ENCODE assay signal across 12 mouse cellular contexts in genomic region chr14:98108764-98109163, GRCm38 (mm10).
DNase-seq lines count a peak whose midpoint lies in the region; ATAC-seq and TF ChIP-seq lines count a peak whose summit lies in the region.
"Had no signal": no experiment of that assay in that cellular context is flagged by ENCODE, and none has a peak within 500 bp of the region (broad histone marks: within the 10 kb centered on the region; RNA-seq: fewer than 3 reads in every experiment).

No protein-coding gene starts in this region.

- 16% methylated on average over 3 of the region's 3 CpGs for WGBS in embryonic facial prominence, embryonic 11.5 days
- 28% methylated on average over 3 of the region's 3 CpGs for WGBS in hindbrain, embryonic 11.5 days
- WGBS in midbrain, embryonic 12.5 days, result 18% methylated on average over 3 of the region's 3 CpGs
- WGBS in kidney, embryonic 16.5 days, result 86% methylated on average over 3 of the region's 3 CpGs
- 91% methylated on average over 3 of the region's 3 CpGs for WGBS in heart, adult 2 months

- no peaks in the 10 kb centered on the region for H3K79me2 ChIP-seq in heart, adult 2 months (replicated peaks; ENCODE audit: control insufficient read depth, insufficient read depth, low read length)

- H3K4me2 ChIP-seq in embryonic facial prominence, embryonic 11.5 days (ENCODE audit: low read depth, low read length), result no peak overlapping the region
- no peak overlapping the region for H3K4me2 ChIP-seq in hindbrain, embryonic 11.5 days (replicated peaks; ENCODE audit: low read depth, low read length)
- no peak overlapping the region for H3K4me2 ChIP-seq in midbrain, embryonic 12.5 days (replicated peaks)
- H3K4me2 ChIP-seq in kidney, embryonic 16.5 days (replicated peaks; ENCODE audit: low read depth, low read length), result no peak overlapping the region
- H3K4me2 ChIP-seq: limb, embryonic 15.5 days had no signal

- no peak overlapping the region for H3K9ac ChIP-seq in embryonic facial prominence, embryonic 11.5 days (replicated peaks; ENCODE audit: low read length)
- H3K9ac ChIP-seq in hindbrain, embryonic 11.5 days (ENCODE audit: low read depth, low read length), result no peak overlapping the region
- no peak overlapping the region for H3K9ac ChIP-seq in midbrain, embryonic 12.5 days (replicated peaks)
- H3K9ac ChIP-seq in kidney, embryonic 16.5 days (replicated peaks; ENCODE audit: low read length), result no peak overlapping the region
- H3K9ac ChIP-seq in heart, adult 2 months (ENCODE audit: low read depth, low read length), result no peak overlapping the region
- H3K9ac ChIP-seq: limb, embryonic 15.5 days had no signal

- no peak overlapping the region for H3K27ac ChIP-seq in embryonic facial prominence, embryonic 11.5 days (replicated peaks; ENCODE audit: low read depth, low read length)
- H3K27ac ChIP-seq in hindbrain, embryonic 11.5 days (ENCODE audit: low read depth, low read length), result 0 out of 2 replicates have a peak overlapping the region, but pooled peaks have one; percentile 47
- H3K27ac ChIP-seq in midbrain, embryonic 12.5 days (replicated peaks), result no peak overlapping the region
- no peak overlapping the region for H3K27ac ChIP-seq in kidney, embryonic 16.5 days (ENCODE audit: low read length)
- no peak overlapping the region for H3K27ac ChIP-seq in heart, adult 2 months
- H3K27ac ChIP-seq: limb, embryonic 15.5 days had no signal

- no peaks in the 10 kb centered on the region for H3K36me3 ChIP-seq in embryonic facial prominence, embryonic 11.5 days (replicated peaks; ENCODE audit: control insufficient read depth, insufficient read depth, low read depth, low read length)
- no peaks in the 10 kb centered on the region for H3K36me3 ChIP-seq in hindbrain, embryonic 11.5 days (ENCODE audit: control insufficient read depth, insufficient read depth, low read length)
- H3K36me3 ChIP-seq in midbrain, embryonic 12.5 days, result no peaks in the 10 kb centered on the region
- no peaks in the 10 kb centered on the region for H3K36me3 ChIP-seq in kidney, embryonic 16.5 days (ENCODE audit: insufficient read depth, low read length)
- H3K36me3 ChIP-seq in heart, adult 2 months (ENCODE audit: control insufficient read depth, insufficient read depth, low read length), result peaks cover 3% of the 10 kb centered on the region
- H3K36me3 ChIP-seq: limb, embryonic 15.5 days had no signal

- H3K4me1 ChIP-seq in embryonic facial prominence, embryonic 11.5 days (ENCODE audit: control insufficient read depth, insufficient read depth, low read length), result no peaks in the 10 kb centered on the region
- no peaks in the 10 kb centered on the region for H3K4me1 ChIP-seq in hindbrain, embryonic 11.5 days (replicated peaks; ENCODE audit: control insufficient read depth, insufficient read depth, low read length)
- peaks cover 15% of the 10 kb centered on the region; the same call in 1 of the 2 replicates for H3K4me1 ChIP-seq in midbrain, embryonic 12.5 days
- H3K4me1 ChIP-seq in kidney, embryonic 16.5 days (ENCODE audit: insufficient read depth, low read length), result peaks cover 5% of the 10 kb centered on the region; the same call in 1 of the 2 replicates
- peaks cover 2% of the 10 kb centered on the region for H3K4me1 ChIP-seq in heart, adult 2 months (ENCODE audit: control insufficient read depth, insufficient read depth, low read length)
- H3K4me1 ChIP-seq: limb, embryonic 15.5 days had no signal

- H3K4me3 ChIP-seq in embryonic facial prominence, embryonic 11.5 days (ENCODE audit: low read depth, low read length), result no peak overlapping the region
- H3K4me3 ChIP-seq in hindbrain, embryonic 11.5 days (ENCODE audit: low read depth, low read length), result no peak overlapping the region
- no peak overlapping the region for H3K4me3 ChIP-seq in midbrain, embryonic 12.5 days
- no peak overlapping the region for H3K4me3 ChIP-seq in kidney, embryonic 16.5 days (ENCODE audit: low read length)
- no peak overlapping the region for H3K4me3 ChIP-seq in heart, adult 2 months
- H3K4me3 ChIP-seq: limb, embryonic 15.5 days had no signal

- TF ChIP-seq POLR2A in heart, adult 2 months (IDR thresholded peaks at IDR 0.05; ENCODE audit: insufficient read depth, low read depth, low read length), result no peak

- H3K9me3 ChIP-seq in embryonic facial prominence, embryonic 11.5 days (replicated peaks; ENCODE audit: control insufficient read depth, low read length), result no peaks in the 10 kb centered on the region
- H3K9me3 ChIP-seq in hindbrain, embryonic 11.5 days (ENCODE audit: control insufficient read depth, low read length), result no peaks in the 10 kb centered on the region
- H3K9me3 ChIP-seq in midbrain, embryonic 12.5 days, result no peaks in the 10 kb centered on the region
- no peaks in the 10 kb centered on the region for H3K9me3 ChIP-seq in kidney, embryonic 16.5 days (ENCODE audit: low read length)
- H3K9me3 ChIP-seq: limb, embryonic 15.5 days had no signal

- TF ChIP-seq CTCF in heart, adult 2 months (IDR thresholded peaks at IDR 0.05), result no peak

- peak; percentile 53 for DNase-seq in embryo, embryonic 10 days (ENCODE audit: low spot score)
- DNase-seq in embryonic facial prominence, embryonic 11.5 days (ENCODE audit: low spot score), result peak; percentile 69
- DNase-seq in hindbrain, embryonic 11.5 days (ENCODE audit: low spot score), result peak; percentile 26
- no peak for DNase-seq in urinary bladder, postnatal 36 days (ENCODE audit: low spot score in 2 of 2)
- no peak for DNase-seq in left cerebral cortex, adult 9 months (ENCODE audit: low spot score in 2 of 2)
- DNase-seq in heart, adult 2 months, result no peak
- DNase-seq: gastrocnemius, postnatal 25 days; thymus, adult 2 months had no signal

- intact Hi-C loops in heart, adult 2 months (cut with DNase I), result no loop called here

- no peaks in the 10 kb centered on the region for H3K27me3 ChIP-seq in embryonic facial prominence, embryonic 11.5 days (ENCODE audit: control insufficient read depth, insufficient read depth, low read length)
- no peaks in the 10 kb centered on the region for H3K27me3 ChIP-seq in hindbrain, embryonic 11.5 days (ENCODE audit: control insufficient read depth, insufficient read depth, low read length)
- H3K27me3 ChIP-seq in midbrain, embryonic 12.5 days, result no peaks in the 10 kb centered on the region
- no peaks in the 10 kb centered on the region for H3K27me3 ChIP-seq in kidney, embryonic 16.5 days (ENCODE audit: insufficient read depth, low read length)
- no peaks in the 10 kb centered on the region for H3K27me3 ChIP-seq in heart, adult 2 months (ENCODE audit: control insufficient read depth, insufficient read depth, low read length)
- H3K27me3 ChIP-seq: limb, embryonic 15.5 days had no signal

- no peak for TF ChIP-seq EP300 in heart, adult 2 months (IDR thresholded peaks at IDR 0.05; ENCODE audit: insufficient read depth, low read depth, low read length)

- no peak for ATAC-seq in embryonic facial prominence, embryonic 11.5 days (replicated peaks; ENCODE audit: insufficient number of reproducible peaks, low FRiP score, low TSS enrichment, low read depth)
- peak; percentile 52; the same call in 1 of the 2 replicates for ATAC-seq in hindbrain, embryonic 11.5 days (ENCODE audit: low FRiP score)
- ATAC-seq in midbrain, embryonic 12.5 days (ENCODE audit: low FRiP score, low read depth), result peak; percentile 55
- ATAC-seq in kidney, embryonic 16.5 days (ENCODE audit: low FRiP score, low TSS enrichment), result no peak
- ATAC-seq: inflammation-experienced regulatory T-cells, adult 6 months had no signal

Comparison
In these comparisons a context has a peak if more than half of its experiments do, and no peak if none do; other contexts are left out.
1. DNase-seq: peak in embryo, embryonic 10 days (single experiment), embryonic facial prominence, embryonic 11.5 days (single experiment) and hindbrain, embryonic 11.5 days (single experiment); none in urinary bladder, postnatal 36 days (0 of 2), left cerebral cortex, adult 9 months (0 of 2) and heart, adult 2 months (0 of 2).
2. ATAC-seq: peak in hindbrain, embryonic 11.5 days (single experiment) and midbrain, embryonic 12.5 days (single experiment); none in embryonic facial prominence, embryonic 11.5 days (single experiment) and kidney, embryonic 16.5 days (single experiment).